Mouse (Mus musculus) retina, adult 2 months (tissue): ENCODE measurements around the gene Gsn.

Experiments used
- DNase-seq: peaks from one replicate; pipeline ENCODE4 v3.0.0-alpha.2; 2012; ENCODE audit warnings: low read depth, low spot score

Gene Gsn

DNA sequence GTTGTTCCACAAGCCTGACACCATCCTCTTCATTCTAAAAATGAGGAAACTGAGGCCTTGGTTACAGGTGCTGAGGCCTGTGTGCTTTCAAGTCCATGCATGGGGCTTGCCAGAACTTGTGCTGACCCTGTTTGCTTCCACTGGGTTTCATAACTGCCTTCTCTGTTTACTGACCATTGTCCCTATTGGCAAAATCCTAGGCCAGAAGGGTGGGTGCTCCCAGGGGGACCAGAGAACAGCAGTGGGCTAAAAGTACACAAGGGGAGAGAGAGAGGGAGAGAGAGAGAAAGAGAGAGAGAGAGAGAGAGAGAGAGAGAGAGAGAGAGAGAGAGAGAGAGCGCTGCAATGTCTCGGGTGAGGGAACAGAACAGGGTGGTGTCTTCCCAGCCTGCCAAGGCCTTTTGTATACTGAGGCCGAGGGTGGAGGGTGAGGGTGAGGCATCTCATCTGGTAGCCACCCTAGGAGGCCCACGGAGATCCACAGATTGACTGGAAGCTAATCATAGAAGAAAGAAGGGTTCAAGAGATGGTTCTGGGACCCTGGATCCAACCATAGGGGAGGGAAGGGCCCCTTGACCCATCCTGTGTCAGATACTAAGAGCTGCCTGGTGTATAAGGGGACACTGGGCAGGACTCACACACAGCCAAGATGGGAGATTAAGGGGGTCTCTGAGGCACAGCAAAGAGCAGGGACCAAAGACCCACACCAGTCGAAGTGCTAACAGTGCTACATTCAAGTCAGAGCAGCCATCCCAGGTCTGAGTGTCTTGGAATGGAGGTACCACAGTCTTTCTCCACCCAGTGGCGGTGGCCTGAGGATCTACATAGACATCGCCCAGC lies 22.4 kb downstream of the Gsn start:
- DNase-seq: no peak

DNA sequence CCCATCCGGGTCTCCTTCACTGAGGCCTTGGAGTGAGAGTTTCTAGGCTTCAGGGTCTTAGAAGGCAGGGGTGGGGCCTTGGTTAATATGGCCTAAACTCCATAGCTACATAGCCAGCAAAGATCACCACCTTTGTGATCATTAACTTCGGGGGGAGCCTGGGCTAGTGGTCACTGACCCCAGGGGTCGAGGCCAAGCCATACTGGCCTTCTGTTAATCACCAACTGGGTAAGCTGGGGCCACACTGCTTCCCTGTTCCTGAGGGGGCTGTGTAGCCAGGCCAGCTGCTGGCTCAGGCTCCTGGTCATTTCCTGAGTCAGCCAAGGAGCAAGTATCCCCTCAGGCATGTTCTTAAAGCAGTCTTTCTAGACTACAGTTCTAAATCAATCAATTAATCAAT lies 23.8 kb downstream of the Gsn start:
- no peak for DNase-seq

DNA sequence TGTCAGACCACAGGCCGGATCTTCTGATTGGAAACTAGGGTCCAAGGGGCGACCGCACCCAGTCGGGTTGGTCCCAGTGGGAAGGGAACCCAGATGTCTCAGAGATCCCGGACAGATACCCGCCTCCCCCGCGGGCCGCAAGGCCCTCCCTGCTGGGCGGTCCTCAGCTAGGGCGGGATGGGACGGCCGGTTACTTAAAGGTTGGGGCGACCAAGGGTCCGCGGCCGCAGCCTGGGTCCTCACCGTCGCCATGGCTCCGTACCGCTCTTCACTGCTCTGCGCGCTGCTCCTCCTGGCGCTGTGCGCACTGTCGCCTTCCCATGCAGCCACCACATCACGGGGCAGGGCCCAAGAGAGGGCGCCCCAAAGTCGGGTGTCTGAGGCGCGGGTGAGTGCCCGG lies 26.0 kb downstream of the Gsn start:
- DNase-seq: no peak

DNA sequence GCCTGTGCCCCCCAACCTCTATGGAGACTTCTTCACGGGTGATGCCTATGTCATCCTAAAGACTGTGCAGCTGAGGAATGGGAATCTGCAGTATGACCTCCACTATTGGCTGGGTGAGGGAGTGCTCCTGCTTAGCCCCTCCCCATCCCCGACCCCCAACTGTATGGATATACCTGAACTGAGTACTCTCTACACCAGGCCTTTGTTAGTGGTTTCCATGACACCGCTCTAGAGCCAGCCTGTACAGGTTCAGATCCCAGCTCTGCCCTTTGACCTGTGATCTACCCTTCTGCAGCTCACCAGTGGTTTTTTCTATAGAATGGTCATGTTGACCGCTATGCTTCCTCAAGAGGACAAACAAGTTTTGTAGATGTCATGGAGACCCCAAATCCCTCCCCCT lies 27.8 kb downstream of the Gsn start:
- no peak for DNase-seq

DNA sequence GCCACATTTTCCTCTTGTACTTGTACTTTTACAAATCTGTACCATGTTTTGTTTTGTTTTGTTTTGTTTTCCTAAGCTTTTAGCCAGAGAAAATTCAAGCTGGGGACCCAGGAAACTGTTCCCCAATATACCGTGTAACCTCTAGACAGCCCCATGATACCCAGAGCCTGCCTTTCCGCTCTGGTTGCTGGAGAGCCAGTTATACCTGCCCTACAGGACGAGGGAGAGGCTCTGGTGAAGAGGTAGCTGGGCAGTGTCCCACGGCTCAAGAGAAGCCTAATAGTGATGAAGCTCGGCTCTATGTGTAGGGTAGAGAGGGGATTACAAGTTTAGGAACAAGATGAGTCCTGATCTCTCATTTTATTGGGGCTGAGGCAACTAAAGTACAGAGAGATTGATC lies 29.0 kb downstream of the Gsn start:
- DNase-seq: no peak

DNA sequence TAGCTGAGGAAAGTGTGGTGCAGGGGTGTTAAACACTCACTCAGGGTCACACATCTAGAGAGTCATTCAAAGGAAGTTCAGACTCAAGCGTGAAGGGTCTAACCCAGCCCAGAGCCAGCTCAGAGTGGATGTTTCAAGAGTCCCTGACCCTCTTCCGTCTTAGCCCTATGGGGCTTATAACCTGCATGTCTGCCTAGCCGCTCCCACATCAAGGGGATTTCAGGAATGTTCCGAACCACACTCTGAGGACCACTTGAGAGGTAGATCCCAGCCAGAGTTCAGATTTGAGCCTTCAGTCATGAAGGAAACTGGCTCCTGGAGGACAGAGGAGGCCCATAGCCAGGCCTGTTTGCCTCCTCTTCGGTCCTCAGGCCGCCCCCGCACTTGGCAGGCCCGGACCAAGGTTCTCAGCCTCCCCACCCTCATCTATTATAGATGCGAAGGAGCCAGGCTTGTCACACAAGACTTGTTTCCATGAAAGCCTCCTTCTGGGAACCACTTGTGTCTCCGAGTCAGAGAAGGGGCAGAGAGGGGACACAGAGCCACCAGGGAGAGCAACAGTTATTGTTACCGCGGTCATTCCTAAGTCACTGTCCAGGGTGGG lies 30.9 kb downstream of the Gsn start:
- DNase-seq: no peak

DNA sequence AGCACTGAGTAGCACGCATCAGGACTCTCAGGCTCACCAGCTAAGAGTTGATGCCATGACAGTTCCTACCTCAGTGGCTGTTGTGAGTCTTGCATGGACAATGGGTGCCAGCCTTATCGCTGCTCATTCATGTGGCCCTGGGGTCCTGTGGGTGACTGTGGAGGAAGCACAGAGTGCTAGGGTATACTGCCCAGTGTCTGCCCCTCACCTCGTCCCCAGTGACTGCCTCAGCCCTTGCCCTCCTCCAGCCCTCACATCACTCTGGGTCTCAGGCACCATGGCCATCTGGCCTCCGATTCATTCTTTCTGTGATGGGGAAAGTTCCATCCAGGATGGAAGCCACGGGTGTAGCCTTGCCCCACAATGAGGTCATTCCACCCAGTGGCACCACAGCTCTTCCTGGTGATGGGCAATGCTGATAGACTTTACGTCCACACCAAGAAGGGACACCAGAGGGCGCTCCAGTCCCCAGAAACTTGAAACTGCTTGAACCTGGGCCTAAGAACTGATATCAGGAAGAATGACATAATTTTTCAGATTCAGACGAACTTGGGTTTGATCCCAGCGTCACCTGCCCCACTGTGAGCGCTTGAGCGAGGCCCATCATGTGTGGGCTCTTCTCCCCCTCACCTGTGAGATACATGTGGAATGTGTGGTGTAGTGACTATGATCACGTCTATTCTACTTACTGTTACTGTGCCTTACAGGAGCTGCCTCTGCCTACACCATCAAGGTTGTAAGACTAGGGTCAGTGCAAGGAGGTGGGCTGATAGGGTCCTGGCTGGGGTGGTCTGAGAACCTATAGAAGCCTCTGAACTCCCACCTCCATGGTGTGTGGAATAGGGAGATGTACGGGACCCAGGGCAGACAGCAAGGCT lies 32.8 kb downstream of the Gsn start:
- DNase-seq: peak; percentile 62

DNA sequence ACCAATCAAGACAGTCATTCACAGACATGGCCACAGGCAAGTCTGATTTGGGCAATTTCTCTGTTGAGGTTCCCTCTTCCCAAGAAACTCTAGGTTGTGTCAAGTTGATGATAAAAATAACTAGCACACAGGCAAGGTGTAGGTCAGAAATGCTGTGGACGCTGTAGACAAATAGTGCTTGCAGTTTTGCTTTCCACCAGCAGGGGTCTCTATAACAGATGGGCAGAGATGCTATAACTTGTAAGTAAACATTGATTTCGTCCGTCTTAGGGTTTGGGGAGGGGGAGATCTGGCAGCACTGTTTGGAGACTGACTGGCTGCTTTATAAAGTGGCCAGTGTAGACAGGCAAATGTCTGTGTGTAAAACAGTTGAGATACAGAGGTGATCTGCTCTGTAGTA lies 35.7 kb downstream of the Gsn start:
- DNase-seq: peak; percentile 26

DNA sequence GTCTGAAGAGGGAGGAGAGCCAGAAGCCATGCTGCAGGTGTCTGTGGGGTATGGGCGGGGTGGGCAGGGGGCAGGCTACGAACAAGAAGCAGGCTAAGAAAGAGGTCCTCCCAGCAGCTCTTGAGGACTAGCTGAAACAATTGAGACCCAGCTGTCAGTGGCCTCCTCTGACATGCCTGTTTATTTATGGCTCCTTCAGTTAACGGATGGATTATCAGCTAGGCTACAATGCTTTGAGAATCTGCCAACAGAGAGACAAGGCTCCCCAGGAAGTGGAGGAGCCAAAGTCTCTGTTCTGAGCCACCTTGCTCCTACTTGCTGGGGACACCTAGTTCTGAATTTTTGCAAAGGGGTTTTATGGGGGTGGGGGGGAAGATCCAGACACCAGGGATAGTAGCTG lies 36.5 kb downstream of the Gsn start:
- DNase-seq: no peak

DNA sequence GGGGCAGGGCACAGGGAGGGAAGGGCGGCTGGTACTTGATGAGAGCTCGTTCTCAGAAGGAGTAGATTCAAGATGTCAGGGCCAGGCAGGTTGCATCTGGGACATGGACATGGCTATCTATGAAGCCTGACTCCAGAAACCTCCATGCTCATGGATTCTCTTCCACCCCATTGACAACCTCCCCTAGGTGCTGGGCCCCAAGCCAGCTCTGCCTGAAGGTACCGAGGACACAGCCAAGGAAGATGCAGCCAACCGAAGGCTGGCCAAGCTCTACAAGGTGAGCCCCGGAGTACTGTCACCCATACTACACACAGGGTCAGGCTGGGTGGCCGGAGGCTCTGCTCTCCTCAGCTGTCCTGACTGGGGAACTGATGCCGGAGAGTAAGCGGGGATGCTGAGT lies 37.1 kb downstream of the Gsn start:
- DNase-seq: no peak

DNA sequence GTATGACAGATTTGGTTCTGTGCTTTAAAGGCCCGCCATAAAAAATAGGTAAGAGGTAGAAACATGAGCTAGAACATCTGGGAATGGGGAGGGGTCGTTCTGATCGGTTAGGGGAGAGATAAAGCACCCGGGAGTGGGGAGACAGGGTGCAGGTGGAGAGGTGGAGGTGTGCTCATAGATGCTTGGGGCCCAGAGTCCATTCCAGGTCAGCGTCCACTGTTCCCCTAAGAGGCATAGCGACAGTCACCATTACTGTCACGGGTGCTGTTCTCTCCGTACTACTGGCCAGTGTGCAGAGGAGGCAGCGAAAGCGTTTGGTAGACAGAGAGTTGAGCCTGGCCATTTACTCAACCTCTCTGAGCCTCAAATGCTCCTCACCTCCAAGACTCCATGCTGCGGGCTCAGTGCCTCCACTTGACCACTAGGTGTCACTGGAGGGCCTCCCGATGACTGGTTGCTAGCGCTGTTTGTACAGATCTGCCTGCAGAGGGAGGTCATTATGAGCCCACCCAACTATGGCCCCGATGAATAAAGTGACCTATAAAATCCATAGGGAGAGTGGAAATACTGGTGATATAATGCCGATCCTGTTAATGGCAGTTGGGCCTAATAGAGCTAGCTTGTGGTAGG lies 41.6 kb downstream of the Gsn start:
- peak; percentile 41 for DNase-seq

DNA sequence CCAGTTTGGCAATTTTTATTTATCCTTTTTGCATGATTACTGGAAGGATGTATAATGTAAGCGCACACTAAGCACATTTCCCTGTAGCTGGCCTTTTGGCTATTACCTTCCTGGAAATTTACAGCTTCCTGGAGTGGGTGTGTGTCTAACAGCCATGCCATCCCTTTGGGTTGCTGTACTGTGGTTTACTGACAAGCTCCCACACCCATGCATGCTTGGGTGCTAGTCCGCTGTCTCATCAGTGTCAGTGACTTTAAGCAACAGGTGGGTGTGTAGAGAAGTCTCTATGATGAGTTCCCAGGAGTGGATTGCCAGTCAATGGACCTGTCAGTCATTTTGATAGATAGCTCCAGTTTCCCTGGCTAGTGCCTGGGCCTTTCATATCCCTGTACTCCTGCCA lies 43.3 kb downstream of the Gsn start:
- DNase-seq: no peak

DNA sequence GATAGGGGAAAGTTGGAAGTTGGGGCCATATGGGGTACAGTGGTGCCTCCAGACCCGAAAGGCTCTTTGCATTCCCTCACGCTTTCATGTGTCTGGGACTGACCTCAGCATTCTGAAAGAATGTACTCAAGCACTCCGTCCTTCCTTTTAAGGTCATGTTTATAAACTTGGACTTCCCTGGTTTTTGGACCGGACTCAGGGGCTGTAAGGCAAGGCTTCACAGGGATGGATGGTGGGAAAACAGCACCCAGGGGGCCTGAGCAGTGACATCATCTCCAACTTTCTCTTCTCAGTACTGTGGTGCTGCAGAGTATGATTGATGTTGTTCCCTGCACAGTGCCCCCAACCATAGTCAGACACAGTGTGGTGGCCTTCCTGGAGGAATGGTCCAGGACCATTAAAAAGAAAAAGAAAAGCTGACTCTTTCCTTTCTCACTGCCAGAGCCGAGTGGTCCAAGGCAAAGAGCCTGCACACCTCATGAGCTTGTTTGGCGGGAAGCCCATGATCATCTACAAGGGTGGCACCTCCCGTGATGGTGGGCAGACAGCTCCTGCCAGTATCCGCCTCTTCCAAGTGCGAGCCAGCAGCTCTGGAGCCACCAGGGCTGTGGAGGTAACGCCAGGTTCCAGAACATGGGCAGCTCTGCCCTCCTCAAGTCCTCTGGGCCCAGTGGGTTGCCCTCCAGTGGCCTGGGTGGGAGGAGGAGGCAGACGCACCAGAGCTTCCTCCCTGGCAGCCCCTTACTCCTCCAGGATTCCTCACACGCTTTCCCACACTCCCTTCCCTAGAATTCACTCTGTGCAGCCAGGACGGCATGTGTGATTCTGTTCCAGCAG lies 46.1 kb downstream of the Gsn start:
- DNase-seq: no peak

DNA sequence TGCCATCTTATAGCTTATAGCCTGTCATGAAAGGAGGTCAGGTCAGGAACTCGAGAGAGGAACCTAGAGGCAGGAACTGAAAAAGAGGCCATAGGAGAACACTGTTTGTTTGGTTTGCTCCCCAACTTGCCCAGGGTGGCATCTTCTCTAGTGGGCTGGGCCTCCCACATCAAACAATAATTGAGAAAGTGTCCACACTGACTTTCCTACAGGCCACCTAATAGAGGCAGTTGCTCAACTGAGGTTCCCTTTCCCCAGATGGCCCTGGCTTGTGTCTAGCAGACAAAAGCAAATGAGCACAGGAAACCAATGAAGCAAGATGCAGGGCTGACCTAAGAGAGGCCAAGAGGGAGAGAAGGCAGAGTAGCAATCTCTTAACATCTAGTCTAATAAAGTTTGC lies 52.0 kb downstream of the Gsn start:
- no peak for DNase-seq

DNA sequence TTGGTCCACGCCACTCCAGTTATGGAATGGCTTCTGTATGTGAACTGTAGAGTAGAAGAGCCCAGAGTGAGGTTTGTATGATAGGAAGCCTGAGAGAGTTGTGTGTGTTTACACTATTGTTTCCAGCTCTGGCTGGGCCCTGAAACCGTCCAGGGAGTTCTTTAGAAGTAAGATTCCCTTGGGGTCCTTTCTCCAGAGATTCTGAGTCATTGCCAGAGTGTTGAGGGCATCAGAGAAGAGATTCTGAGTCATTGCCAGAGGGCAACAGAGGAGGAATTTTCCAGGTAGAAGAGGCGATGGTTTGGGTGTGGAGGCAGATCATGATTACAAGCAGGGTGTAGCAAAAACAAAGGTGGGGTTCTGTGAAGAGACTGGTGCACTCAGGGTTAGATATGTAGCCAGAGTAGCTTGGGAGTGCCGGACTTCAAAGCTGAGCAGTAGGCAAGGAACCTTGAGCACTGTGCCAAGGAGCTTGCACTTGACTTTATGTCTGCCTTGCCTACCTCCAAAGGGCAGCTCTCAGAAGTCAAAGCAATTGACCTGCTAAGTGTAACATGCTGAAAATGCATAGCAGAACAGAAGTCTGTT lies 53.8 kb downstream of the Gsn start:
- DNase-seq: no peak

DNA sequence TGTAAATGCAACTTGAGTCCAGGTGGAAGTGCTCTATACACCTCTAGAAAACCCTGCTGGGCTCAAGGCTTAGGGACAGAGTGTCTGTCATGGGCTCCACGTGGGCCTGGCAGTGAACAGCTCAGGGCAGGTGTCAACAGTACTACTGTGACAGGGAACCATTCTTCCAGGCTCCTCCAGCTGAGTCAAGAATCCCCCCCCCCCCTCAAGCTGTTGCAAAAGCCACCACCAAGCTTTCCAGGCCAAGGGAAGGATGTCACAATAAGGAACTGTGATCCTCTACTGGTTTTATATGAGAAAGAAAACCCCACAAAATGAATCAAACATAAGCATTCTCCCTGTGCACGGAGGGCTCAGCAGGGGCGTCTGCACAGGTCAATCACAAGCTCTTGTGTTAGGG lies 58.1 kb downstream of the Gsn start:
- DNase-seq: no peak

DNA sequence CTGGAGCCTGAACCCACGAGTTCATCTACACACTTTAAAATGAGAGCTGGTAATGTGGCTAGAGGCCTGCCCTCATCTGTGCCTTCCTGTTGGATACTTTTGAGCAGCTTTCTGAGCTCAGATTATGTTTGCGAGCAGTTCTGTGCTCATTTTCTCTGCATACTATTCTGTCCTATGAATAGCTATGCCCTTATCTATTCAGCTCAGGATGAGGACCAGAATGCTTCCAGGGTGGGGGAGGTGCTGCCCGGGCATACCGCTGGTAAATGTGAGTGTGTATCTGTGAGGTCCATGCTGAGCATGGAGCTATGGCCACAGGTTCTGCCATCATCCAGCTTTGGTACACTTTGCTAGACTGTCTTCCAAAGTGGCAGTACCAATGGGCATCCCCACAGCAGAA lies 61.4 kb downstream of the Gsn start:
- DNase-seq: no peak

DNA sequence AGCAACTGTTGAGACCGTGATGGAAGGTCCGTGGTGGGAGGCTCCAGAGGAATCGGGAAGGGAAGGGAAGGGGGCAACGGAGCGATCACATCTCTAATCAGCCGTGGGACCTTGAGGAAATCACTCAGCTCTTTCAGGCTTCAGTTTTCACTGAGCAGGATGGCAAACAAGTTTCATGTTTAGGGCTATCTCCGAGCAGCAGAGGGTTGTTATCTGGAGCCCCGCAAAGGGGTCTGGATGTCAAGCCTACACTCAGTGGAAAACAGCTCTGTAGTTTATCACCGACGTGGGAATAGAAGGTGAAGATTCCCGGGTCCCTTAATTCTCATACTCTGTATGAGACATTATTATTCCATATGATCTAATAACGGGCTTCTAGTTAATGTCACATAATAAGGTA lies 62.2 kb downstream of the Gsn start:
- no peak for DNase-seq

DNA sequence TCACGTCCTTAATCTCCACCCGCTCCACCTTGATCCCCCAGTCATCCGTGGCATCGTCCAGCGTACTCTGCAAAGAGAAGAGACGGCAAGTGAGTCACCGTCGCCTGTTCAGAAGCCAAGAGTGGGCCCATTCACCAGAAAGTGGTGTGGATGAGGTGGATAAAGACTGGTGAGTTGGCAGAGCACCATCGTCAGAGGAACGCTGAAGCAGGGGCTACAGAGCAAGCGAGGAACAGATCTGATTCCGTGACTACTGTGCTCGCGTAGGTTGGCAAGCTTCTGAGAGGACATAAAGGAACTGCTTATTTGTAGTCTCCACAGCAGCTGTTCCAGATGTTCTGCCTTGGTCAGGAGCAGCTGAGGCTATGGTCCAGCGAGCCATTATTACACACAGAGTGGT lies 64.2 kb downstream of the Gsn start:
- DNase-seq: no peak

DNA sequence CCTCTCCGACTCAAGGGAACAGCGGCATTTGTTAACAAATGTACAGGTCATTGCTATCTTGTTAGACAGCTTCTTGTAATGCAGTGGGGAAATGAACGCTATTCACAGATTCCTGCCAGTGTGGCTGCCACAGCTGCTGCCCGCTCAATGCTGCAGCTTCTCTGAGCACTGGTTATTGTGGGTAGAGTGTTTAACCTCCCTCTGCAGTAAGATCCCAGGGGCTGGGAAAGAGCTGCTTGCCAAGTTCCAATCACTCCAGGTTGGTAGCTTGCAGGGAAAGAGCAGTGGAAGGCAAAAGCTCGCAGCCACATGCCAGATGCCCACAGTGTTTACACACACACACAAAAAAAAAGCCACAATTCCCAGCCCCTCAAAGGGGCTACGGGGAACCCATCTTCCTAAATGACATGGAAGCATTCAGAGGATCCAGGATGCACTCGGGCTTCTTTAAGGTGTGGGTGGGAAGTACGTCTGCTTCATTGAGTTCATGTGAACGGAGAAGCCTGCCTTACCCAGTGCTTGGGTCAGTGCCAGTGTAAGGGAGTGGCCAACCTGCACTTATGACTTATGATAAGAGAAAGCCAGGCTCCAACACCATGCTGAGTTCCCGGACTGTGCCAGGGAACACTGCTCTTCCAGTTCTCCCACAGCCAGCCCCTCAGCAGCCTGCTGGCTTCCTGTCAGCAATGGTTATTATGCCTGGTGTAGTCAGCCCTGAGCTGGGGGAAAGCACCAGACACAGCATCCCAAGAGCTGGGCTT lies 66.4 kb downstream of the Gsn start:
- no peak for DNase-seq
